Mouse (Mus musculus) C2C12 (cell line): ENCODE results near the gene Scmh1.

Experiments used
- CEBPB ChIP-seq: IDR thresholded peaks from one replicate; pipeline ENCODE4 v1.6.1; 2011; ENCODE audit warnings: low read depth, mild to moderate bottlenecking, control low read depth, moderate library complexity
- CTCF ChIP-seq: IDR thresholded peaks from one replicate; pipeline ENCODE4 v1.5.1; 2011; ENCODE audit not compliant: control insufficient read depth, insufficient read depth, insufficient read length
- FOSL1 ChIP-seq: IDR thresholded peaks from one replicate; pipeline ENCODE4 v1.8.0; 2011; ENCODE audit warnings: mild to moderate bottlenecking, low read length; ENCODE audit not compliant: poor library complexity, insufficient read depth, severe bottlenecking
- MAX ChIP-seq: IDR thresholded peaks from one replicate; pipeline ENCODE4 v1.6.1; 2011; ENCODE audit warnings: mild to moderate bottlenecking, control low read depth
- MYOD1 ChIP-seq: IDR thresholded peaks from one replicate; pipeline ENCODE4 v1.6.1; 2011; ENCODE audit warnings: low read depth; ENCODE audit not compliant: control insufficient read depth, insufficient read length
- MYOG ChIP-seq: IDR thresholded peaks from one replicate; pipeline ENCODE4 v1.6.1; 2011; ENCODE audit not compliant: control insufficient read depth, insufficient read length; ENCODE audit errors: extremely low read depth
- USF1 ChIP-seq: IDR thresholded peaks from one replicate; pipeline ENCODE4 v1.6.1; 2011; ENCODE audit warnings: low read depth, mild to moderate bottlenecking, control low read depth, moderate library complexity

- no peak for TF ChIP-seq CTCF
- TF ChIP-seq MYOG, result no peak
- TF ChIP-seq USF1, result no peak
- TF ChIP-seq CEBPB, result no peak
- no peak for TF ChIP-seq FOSL1
- TF ChIP-seq MAX, result no peak
- TF ChIP-seq MYOD1, result no peak
Observed at GRCm38 (mm10) chr4:120373813-120374212, 31.3 kb upstream of the Scmh1 start.
